Mouse (Mus musculus) ovary, postnatal 14 days (tissue): ENCODE measurements around the gene B830017H08Rik.

Source experiments
- DNase-seq: peaks from one replicate; pipeline ENCODE4 v3.0.0; 2022; ENCODE audit warnings: low spot score

The B830017H08Rik gene

GRCm38 (mm10) chr16:17851860-17852259, 18.9 kb downstream of the B830017H08Rik start:
- DNase-seq, result no peak

DNA sequence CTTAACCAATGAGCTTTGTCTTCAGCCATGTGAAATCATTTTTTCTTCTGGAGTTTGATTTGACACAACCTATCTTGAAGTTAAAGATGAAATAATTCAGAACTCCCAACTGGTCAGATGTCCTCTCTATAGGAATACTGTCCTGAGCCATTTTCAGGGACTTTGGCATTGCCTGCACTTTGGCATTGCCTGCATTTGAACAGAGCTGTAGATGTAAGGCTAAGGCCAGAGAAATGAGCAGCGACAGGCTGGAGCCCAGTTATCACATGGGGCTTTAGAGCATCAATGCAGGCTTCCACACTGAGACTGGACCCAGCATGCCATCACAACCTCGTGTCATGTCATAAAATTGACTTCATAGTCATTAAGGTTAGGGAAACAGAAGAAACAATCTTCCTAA, 20.3 kb downstream of the B830017H08Rik start:
- DNase-seq, result no peak

- DNase-seq, result no peak
Observed at GRCm38 (mm10) chr16:17857157-17857556, 24.2 kb downstream of the B830017H08Rik start.

DNA sequence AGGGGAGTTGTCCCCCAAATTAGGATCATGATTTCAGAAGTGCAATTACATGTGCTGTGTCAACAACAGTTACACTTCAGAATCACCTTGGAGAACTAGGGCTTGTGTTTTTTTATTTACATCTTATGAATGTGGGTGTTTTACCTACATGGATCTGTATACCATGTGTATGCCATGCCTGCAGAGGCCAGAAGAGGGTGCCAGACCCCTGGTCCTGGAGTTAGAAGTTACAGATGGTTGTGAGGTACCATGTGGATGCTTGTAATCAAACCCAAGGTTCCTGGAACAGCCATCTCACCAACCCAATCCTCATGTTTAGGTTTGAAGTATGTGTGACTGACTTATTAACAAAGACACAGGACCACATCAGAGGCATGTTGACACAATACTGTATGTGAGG, 25.7 kb downstream of the B830017H08Rik start:
- DNase-seq, result no peak

- DNase-seq, result no peak
Observed at GRCm38 (mm10) chr16:17865293-17865692, 32.4 kb downstream of the B830017H08Rik start.

- DNase-seq, result no peak
Observed at GRCm38 (mm10) chr16:17865770-17866169, 32.8 kb downstream of the B830017H08Rik start.

- DNase-seq, result no peak
Observed at GRCm38 (mm10) chr16:17871248-17871647, 38.3 kb downstream of the B830017H08Rik start.

DNA sequence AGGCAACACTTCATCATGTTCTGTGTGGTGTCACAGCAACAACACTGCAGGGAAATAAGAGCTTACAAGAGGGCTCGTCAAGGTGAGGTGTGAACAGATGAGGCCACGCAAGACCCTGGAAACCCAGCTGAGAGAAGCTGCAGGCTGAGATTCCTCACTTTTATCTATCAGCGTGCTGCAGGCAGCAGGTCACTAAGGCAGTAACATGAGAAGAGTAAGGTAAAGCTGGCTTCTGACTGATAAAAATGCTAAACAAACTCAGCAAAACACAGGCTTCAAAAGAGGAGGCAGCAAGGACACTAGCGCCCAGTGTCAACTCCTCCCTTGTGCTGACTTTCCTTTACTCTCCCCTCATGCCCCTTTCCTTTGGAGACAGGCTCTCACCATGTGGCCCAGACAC, 40.1 kb downstream of the B830017H08Rik start:
- no peak for DNase-seq

GRCm38 (mm10) chr16:17875174-17875573, 42.3 kb downstream of the B830017H08Rik start:
- DNase-seq, result no peak

- DNase-seq, result no peak
Observed at GRCm38 (mm10) chr16:17876096-17876495, 43.2 kb downstream of the B830017H08Rik start.

DNA sequence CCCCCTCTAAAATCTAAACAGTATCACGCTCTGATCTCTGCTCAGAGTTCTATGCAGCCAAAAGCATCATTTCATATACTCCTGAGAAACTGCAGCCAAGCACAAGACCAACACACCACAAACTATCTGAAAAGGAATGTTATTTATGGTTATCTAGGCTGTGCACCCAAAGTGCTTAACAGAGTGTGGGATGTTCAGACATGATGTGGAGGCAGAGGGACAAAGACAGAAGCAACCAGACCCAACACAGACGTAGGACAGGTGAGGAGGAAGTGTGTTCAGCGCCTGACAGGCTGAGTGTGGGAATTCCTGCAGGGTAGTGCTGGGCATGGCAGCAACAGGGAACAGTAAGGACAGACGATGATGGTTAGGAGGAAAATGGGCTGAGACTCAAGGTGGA, 46.6 kb downstream of the B830017H08Rik start:
- DNase-seq, result no peak

- no peak for DNase-seq
Observed at GRCm38 (mm10) chr16:17882196-17882595, 49.3 kb downstream of the B830017H08Rik start.

GRCm38 (mm10) chr16:17884116-17884515, 51.2 kb downstream of the B830017H08Rik start:
- no peak for DNase-seq
